Mouse (Mus musculus) heart, embryonic 12.5 days (tissue): ENCODE data around the gene Med13l. TPM values are rescaled to one million over a fixed set of nuclear protein-coding genes. Genes with fewer than 3 reads are reported as not detected.

Experiments
- ATAC-seq: fragments of 200-750 bp; cut with Nextera tagmentation; 2 replicates; pipeline ENCODE4 v1.8.0; 2017; ENCODE audit warnings: moderate TSS enrichment, moderate library complexity; ENCODE audit not compliant: insufficient number of reproducible peaks, low FRiP score
- H3K27ac ChIP-seq: fragments of 300-500 bp; sonication (generic); 2 replicates; pipeline ENCODE4 v1.5.1; 2016; ENCODE audit warnings: mild to moderate bottlenecking, moderate library complexity; ENCODE audit not compliant: poor library complexity, severe bottlenecking
- H3K27me3 ChIP-seq: fragments of 300-500 bp; sonication (generic); replicated peaks from 2 replicates; pipeline ENCODE4 v1.6.1; 2016; ENCODE audit warnings: mild to moderate bottlenecking, moderate library complexity
- H3K36me3 ChIP-seq: fragments of 300-500 bp; sonication (generic); 2 replicates; pipeline ENCODE4 v1.6.1; 2016; ENCODE audit warnings: mild to moderate bottlenecking, moderate library complexity
- H3K4me1 ChIP-seq: fragments of 300-500 bp; sonication (generic); replicated peaks from 2 replicates; pipeline ENCODE4 v1.6.1; 2016; ENCODE audit warnings: mild to moderate bottlenecking
- H3K4me2 ChIP-seq: fragments of 300-500 bp; sonication (generic); 2 replicates; pipeline ENCODE4 v1.6.1; 2016; ENCODE audit warnings: mild to moderate bottlenecking, moderate library complexity
- H3K4me3 ChIP-seq: fragments of 300-500 bp; sonication (generic); 2 replicates; pipeline ENCODE4 v1.5.1; 2016; ENCODE audit warnings: mild to moderate bottlenecking
- H3K9ac ChIP-seq: fragments of 300-500 bp; sonication (generic); 2 replicates; pipeline ENCODE4 v1.6.1; 2016; ENCODE audit warnings: mild to moderate bottlenecking, moderate library complexity
- H3K9me3 ChIP-seq: fragments of 300-500 bp; sonication (generic); replicated peaks from 2 replicates; pipeline ENCODE4 v1.6.1; 2016; ENCODE audit warnings: mild to moderate bottlenecking, moderate library complexity
- WGBS: fragments of 180-500 bp; shearing (Covaris S2); methylation state at CpG from one replicate; pipeline ENCODE4 v1.1.7; 2016; 5-methylcytosine and 5-hydroxymethylcytosine counted together
- polyA plus RNA-seq: library from polyadenylated mRNA; unstranded; fragments of >200 nt; fragmentation: Nextera tagmentation; extraction: Ambion mirVana; gene quantifications from 2 replicates; pipeline ENCODE4 v1.2.1, GENCODE M21; 2016

Med13l gene
- polyA plus RNA-seq, 1 experiment from 2014 or later, result 10.0 TPM

DNA sequence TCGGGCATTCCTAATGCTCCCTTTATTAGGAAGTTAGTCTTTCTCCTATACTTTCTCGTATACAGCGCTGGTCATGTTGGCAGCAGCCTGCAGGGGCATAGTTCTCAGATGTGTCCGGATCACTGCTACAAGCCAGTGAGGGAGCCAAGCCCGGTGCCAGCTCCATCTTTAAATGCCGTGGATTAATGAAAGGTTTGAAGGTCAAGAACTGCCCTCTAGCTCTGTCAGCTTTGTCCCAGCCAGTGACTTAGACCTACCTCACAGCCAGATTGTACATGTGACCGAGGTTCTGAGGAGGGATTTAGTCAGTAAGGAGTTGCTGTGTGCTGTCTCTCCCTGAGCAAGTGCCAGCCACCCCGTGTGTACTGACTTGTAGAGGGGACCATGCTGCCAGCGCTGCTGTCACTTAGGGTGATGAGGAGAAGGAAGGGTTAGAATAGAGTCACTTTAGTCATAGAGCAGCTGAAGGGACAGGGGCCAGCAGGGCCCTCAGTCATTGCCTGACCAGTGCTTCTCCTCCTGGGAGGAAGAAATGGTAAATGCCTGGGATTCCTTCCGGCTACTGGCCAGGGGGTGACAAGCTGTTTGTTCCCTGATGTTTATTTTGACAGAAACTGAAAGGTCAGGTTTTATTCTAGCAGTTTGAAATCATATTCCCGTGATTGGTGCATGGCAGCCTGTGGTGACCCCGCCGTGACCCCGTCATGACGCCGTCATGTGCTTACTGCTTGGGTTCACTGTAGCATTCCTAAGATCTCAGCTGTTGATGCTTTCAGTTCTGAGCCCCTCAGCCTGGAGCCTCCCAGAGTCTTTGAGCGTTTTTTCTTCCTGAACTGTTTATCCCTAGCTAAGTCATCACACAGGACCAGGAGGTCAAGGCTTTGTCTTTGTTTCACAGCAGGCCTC, 197.2 kb downstream of the Med13l start:
- H3K27me3 ChIP-seq, result no peaks in the 10 kb centered on the region
- H3K4me1 ChIP-seq, result peaks cover 25% of the 10 kb centered on the region
- no peaks in the 10 kb centered on the region for H3K9me3 ChIP-seq
- H3K4me3 ChIP-seq, result no peak overlapping the region
- no peak overlapping the region for H3K4me2 ChIP-seq
- WGBS, result 63% methylated on average over 17 of the region's 17 CpGs
- H3K9ac ChIP-seq, result no peak overlapping the region
- H3K36me3 ChIP-seq, result peaks cover 96% of the 10 kb centered on the region
- no peak for ATAC-seq
- H3K27ac ChIP-seq, result no peak overlapping the region

DNA sequence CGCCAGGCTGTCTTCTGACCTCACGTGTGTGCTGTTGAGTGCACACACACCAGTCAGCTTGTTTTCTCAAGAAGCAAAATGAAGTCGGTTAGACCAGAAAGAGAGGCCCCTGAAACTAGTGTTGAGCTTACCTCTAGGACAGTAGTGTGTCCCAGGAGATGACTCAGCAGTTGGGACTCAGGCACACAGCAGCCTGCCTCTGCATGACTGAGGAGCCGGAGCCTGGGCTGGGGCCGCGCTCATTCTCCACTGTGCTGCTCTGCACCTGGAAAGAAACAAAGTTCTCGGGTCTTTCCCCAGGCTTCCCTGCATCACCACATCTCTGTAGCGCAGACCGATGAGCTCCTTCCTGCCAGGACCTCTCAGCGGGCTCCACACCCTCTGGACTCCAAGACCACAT, 200.5 kb downstream of the Med13l start:
- no peak for ATAC-seq
- no peak overlapping the region for H3K9ac ChIP-seq
- H3K36me3 ChIP-seq, result peaks cover 80% of the 10 kb centered on the region
- H3K27me3 ChIP-seq, result no peaks in the 10 kb centered on the region
- peaks cover 12% of the 10 kb centered on the region for H3K4me1 ChIP-seq
- H3K9me3 ChIP-seq, result no peaks in the 10 kb centered on the region
- no peak overlapping the region for H3K4me2 ChIP-seq
- H3K27ac ChIP-seq, result no peak overlapping the region
- H3K4me3 ChIP-seq, result no peak overlapping the region
- whole genome bisulfite sequencing, result 89% methylated on average over 10 of the region's 10 CpGs

DNA sequence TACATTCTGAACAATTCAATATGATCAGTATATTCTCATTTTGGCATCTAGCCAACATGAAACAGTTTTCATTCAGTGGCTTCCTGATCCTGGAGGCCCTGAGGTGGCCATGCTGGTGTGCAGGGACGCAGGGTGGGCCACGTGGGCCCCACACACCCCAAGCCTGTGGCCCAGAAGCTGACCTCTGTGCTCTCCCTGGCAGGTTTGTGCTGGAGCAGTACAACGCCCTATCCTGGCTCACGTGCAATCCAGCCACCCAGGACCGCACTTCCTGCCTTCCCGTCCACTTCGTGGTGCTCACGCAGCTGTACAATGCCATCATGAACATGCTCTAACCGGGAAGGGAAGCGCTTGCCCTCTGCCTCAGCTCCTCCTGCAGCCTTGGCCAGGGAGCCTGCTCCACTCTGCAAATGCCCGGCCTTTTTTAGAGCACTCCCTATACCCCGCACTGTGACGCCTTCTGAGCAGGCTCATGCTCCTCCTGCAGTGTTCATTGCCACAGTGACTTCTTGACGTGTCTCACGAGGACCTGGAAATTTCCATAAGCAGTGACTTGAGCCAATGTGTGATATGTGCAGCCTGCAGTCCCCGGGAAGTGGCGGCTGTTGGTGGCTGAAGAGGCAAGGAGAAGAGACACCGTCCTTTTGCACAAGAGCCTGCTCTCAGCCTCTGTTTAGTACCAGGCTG, 202.2 kb downstream of the Med13l start:
- Histone ChIP-seq H3K36me3 (peaks cover 65% of the 10 kb centered on the region), H3K4me2 (no peak overlapping the region), H3K27me3 (no peaks in the 10 kb centered on the region), H3K4me3 (no peak overlapping the region), H3K9me3 (no peaks in the 10 kb centered on the region), H3K4me1 (peaks cover 5% of the 10 kb centered on the region), H3K27ac (no peak overlapping the region), H3K9ac (no peak overlapping the region)
- WGBS, result 84% methylated on average over 18 of the region's 18 CpGs
- ATAC-seq, result no peak

DNA sequence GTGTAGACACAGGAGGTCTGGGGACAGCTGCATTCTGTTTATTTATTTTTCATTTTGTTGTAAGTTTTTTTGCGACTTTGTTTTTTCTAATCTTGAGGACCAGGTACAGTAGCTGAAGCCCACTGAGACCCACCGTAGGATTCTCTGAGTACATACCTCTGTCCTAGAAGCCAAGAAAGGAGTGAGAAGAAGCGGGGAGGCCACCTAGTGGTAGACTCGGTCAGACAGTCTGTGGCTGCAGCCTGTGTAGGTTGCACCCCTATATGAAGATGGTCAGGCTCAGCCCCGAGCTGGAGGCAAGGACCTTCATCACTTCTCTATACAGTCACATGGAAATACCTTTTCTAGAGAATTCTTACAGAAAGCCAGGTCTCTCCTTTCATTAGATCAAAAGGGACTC, 202.9 kb downstream of the Med13l start:
- WGBS, result 63% methylated on average over 5 of the region's 5 CpGs
- no peaks in the 10 kb centered on the region for H3K27me3 ChIP-seq
- peaks cover 59% of the 10 kb centered on the region for H3K36me3 ChIP-seq
- no peaks in the 10 kb centered on the region for H3K4me1 ChIP-seq
- no peak for ATAC-seq
- no peak overlapping the region for H3K27ac ChIP-seq
- no peaks in the 10 kb centered on the region for H3K9me3 ChIP-seq
- no peak overlapping the region for H3K9ac ChIP-seq
- no peak overlapping the region for H3K4me2 ChIP-seq
- no peak overlapping the region for H3K4me3 ChIP-seq

DNA sequence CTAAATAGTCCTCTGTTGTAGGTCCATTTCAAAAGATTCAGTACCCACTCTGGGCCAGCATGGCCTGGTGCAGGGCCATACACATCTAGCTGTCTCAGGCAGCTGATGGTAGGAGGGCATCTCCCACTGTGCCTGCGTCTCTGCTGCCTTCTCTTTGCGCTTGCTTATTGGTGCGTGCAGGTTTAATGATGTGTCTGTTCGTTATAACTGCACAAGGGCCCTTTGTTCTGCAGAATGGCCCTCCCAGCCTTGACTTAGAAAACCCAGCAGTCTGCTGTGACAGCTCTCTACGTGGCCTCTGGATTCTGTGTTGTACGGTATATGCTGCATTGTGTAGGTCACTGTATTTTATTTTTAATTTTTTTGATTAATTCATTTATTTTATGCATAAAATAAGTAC, 208.7 kb downstream of the Med13l start:
- no peak for ATAC-seq
- WGBS, result 73% methylated on average over 6 of the region's 6 CpGs
- no peaks in the 10 kb centered on the region for H3K9me3 ChIP-seq
- no peak overlapping the region for H3K27ac ChIP-seq
- peaks cover 16% of the 10 kb centered on the region for H3K27me3 ChIP-seq
- H3K36me3 ChIP-seq, result peaks cover 4% of the 10 kb centered on the region; the same call in 1 of the 2 replicates
- H3K4me3 ChIP-seq, result no peak overlapping the region
- no peak overlapping the region for H3K9ac ChIP-seq
- H3K4me1 ChIP-seq, result peaks cover 12% of the 10 kb centered on the region
- H3K4me2 ChIP-seq, result no peak overlapping the region

DNA sequence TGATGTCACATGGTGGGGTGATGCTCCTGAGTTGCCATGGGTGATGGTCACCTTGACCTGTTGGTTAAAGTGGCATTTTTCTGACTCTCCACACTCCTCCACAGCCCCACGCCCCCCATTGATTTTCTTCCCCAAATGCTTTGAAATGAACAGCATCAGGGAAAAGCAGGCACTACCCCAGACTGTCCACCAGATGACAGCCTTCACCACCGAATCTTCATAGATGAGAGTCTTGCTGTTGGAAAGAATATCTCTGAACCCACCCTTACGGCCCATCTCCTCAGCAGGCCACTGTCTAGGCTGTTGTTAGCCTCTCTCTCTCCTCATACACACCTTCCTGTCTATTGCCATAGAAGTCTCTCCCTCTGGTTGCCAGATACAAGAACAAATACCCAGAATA, 213.4 kb downstream of the Med13l start:
- 38% methylated on average over 3 of the region's 3 CpGs for WGBS
- Histone ChIP-seq H3K9me3 (no peaks in the 10 kb centered on the region), H3K4me2 (no peak overlapping the region), H3K4me1 (peaks cover 12% of the 10 kb centered on the region), H3K9ac (no peak overlapping the region), H3K27ac (no peak overlapping the region), H3K27me3 (peaks cover 28% of the 10 kb centered on the region), H3K4me3 (no peak overlapping the region), H3K36me3 (no peaks in the 10 kb centered on the region)
- ATAC-seq, result no peak

DNA sequence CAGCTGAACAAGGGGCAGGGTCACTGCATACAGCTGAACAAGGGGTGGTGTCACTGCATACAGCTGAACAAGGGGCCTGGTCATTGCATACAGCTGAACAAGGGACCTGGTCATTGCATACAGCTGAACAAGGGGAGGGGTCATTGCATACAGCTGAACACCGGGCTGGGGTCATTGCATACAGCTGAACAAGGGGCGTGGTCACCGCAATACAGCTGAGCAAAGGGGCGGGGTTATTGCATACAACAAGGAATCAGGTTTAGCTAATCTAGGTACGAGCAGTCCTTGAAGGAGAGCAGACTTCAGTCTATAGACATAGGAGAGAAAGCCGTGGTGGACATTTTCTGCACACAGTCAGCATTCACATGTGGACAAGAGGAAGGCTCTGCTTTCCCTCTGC, 215.9 kb downstream of the Med13l start:
- no peaks in the 10 kb centered on the region for H3K36me3 ChIP-seq
- H3K9ac ChIP-seq, result no peak overlapping the region
- peaks cover 39% of the 10 kb centered on the region for H3K27me3 ChIP-seq
- WGBS, result 76% methylated on average over 6 of the region's 6 CpGs
- H3K4me3 ChIP-seq, result no peak overlapping the region
- no peaks in the 10 kb centered on the region for H3K9me3 ChIP-seq
- no peak for ATAC-seq
- no peak overlapping the region for H3K27ac ChIP-seq
- no peak overlapping the region for H3K4me2 ChIP-seq
- no peaks in the 10 kb centered on the region for H3K4me1 ChIP-seq

DNA sequence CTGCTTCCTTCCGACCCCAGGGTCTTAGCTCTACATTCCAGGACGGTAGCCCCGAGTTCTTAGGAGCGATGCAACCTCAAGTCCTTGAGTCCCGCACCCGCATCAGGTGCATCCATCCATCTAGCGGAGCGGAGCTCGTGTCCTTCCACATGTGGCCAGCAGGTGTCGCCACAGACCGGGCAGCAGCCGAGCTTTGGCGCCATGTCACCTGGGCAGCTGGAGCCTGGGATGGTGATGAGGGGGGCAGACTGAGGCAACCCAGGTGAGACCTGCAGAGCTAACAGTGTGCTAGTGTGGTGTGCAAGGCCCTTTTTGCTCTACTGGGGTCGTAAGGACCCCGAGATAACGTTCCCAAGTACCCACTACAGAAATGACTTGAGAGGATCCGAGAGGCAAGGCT, 221.1 kb downstream of the Med13l start:
- Histone ChIP-seq H3K4me3 (no peak overlapping the region), H3K9ac (no peak overlapping the region), H3K27ac (no peak overlapping the region), H3K9me3 (0 out of 2 replicates have a peak, but pooled peaks cover 4% of the 10 kb centered on the region), H3K27me3 (peaks cover 44% of the 10 kb centered on the region), H3K36me3 (no peaks in the 10 kb centered on the region), H3K4me1 (no peaks in the 10 kb centered on the region), H3K4me2 (no peak overlapping the region)
- 11% methylated on average over 17 of the region's 17 CpGs for WGBS
- no peak for ATAC-seq

DNA sequence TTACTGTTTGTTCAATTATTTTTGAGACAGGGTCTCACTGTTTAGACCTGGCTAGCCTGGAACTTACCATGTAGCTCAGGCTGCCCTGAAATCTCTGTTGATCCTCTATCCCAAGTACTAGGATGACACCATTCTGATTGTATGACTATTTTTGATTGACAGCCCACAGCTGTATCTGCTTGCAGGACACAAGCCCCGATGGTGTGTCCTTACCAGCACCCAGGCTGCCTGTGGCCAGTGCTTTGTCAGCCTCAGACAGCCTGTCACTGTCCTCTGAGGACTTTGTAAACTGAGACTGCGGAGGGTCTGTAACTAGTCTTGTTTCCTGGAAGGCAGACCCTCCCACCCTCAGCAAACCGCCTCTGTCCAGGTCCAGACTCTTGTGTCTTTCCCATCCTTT, 221.7 kb downstream of the Med13l start:
- WGBS, result 75% methylated on average over 3 of the region's 3 CpGs
- Histone ChIP-seq H3K9me3 (0 out of 2 replicates have a peak, but pooled peaks cover 4% of the 10 kb centered on the region), H3K4me1 (no peaks in the 10 kb centered on the region), H3K27me3 (peaks cover 42% of the 10 kb centered on the region), H3K36me3 (no peaks in the 10 kb centered on the region), H3K4me3 (no peak overlapping the region), H3K9ac (no peak overlapping the region), H3K4me2 (no peak overlapping the region), H3K27ac (no peak overlapping the region)
- no peak for ATAC-seq

DNA sequence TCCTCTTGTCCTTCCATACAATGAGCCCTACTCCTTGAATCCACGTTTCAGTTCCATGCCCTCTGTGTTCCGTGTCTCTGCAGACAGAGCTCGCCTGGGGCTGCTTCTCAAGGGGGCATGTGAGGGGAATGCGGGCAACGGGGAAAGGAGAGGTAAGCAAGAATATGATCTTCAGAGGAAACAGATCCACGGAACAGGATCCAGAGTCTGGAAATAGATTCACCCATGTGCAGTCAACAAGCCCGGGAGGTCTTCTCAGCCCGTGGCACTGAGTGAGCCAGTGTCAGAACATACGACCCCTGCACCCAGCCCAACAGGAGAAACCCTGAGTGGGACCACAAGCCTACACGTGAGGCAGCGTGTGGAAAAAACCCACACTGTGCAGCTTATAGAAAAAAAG, 228.7 kb downstream of the Med13l start:
- WGBS, result 84% methylated on average over 11 of the region's 11 CpGs
- ATAC-seq, result no peak

DNA sequence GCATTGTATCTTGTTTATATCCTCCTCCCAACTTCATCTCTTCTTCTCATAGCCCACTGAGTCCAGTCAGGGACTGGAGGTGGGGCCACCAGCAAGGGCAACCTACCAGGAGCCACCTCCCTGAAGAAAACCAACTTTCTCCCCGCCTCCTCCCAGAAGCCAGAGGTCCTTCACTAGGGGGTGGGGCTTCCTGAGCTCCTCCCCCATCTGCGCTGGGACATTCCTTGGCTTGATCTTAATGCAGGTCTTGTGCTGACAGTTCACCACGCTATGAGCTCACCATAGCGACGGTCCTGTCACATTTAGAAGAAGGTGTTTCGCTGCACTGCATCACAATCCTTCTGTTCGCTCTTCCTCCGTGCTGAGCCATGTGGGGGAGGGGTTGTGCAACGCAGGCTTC, 229.3 kb downstream of the Med13l start:
- H3K4me3 ChIP-seq, result no peak overlapping the region
- no peak overlapping the region for H3K9ac ChIP-seq
- H3K4me1 ChIP-seq, result no peaks in the 10 kb centered on the region
- H3K36me3 ChIP-seq, result no peaks in the 10 kb centered on the region
- H3K9me3 ChIP-seq, result 0 out of 2 replicates have a peak, but pooled peaks cover 10% of the 10 kb centered on the region
- H3K4me2 ChIP-seq, result no peak overlapping the region
- 73% methylated on average over 9 of the region's 9 CpGs for WGBS
- ATAC-seq, result no peak
- H3K27me3 ChIP-seq, result peaks cover under 1% of the 10 kb centered on the region; the same call in 1 of the 2 replicates
- no peak overlapping the region for H3K27ac ChIP-seq

More for the DNA sequence above, 228.7 kb downstream of the Med13l start:
- H3K4me1 ChIP-seq, result no peaks in the 10 kb centered on the region
- H3K27me3 ChIP-seq, result 0 out of 2 replicates have a peak, but pooled peaks cover 3% of the 10 kb centered on the region
- H3K9me3 ChIP-seq, result 0 out of 2 replicates have a peak, but pooled peaks cover 10% of the 10 kb centered on the region
- no peaks in the 10 kb centered on the region for H3K36me3 ChIP-seq
- H3K4me3 ChIP-seq, result no peak overlapping the region
- H3K27ac ChIP-seq, result no peak overlapping the region
- H3K4me2 ChIP-seq, result no peak overlapping the region
- H3K9ac ChIP-seq, result no peak overlapping the region
